Mouse (Mus musculus) limb, embryonic 13.5 days (tissue): ENCODE results near the gene Gm37240. TPM values are rescaled to one million over a fixed set of nuclear protein-coding genes. Genes with fewer than 3 reads are reported as not detected.

Experiments used
- ATAC-seq: fragments of 200-750 bp; cut with Nextera tagmentation; 2 replicates; pipeline ENCODE4 v1.8.0; 2017; ENCODE audit warnings: low read depth, moderate number of reproducible peaks, moderate TSS enrichment; ENCODE audit not compliant: low FRiP score
- H3K27ac ChIP-seq: fragments of 300-500 bp; sonication (generic); 2 replicates; pipeline ENCODE4 v1.5.1; 2015; ENCODE audit warnings: inconsistent platforms, mild to moderate bottlenecking, moderate library complexity
- H3K27me3 ChIP-seq: fragments of 300-500 bp; sonication (generic); 2 replicates; pipeline ENCODE4 v1.6.1; 2015; ENCODE audit warnings: mild to moderate bottlenecking, inconsistent platforms
- H3K36me3 ChIP-seq: fragments of 300-500 bp; sonication (generic); 2 replicates; pipeline ENCODE4 v1.6.1; 2015; ENCODE audit warnings: inconsistent platforms, mild to moderate bottlenecking, moderate library complexity
- H3K4me1 ChIP-seq: fragments of 300-500 bp; sonication (generic); 2 replicates; pipeline ENCODE4 v1.6.1; 2015; ENCODE audit warnings: inconsistent platforms
- H3K4me2 ChIP-seq: fragments of 300-500 bp; sonication (generic); replicated peaks from 2 replicates; pipeline ENCODE4 v1.6.1; 2015; ENCODE audit warnings: inconsistent platforms, mild to moderate bottlenecking, moderate library complexity
- H3K4me3 ChIP-seq: fragments of 300-500 bp; sonication (generic); 2 replicates; pipeline ENCODE4 v1.5.1; 2015; ENCODE audit warnings: moderate library complexity, mild to moderate bottlenecking, inconsistent platforms
- H3K9ac ChIP-seq: fragments of 300-500 bp; sonication (generic); 2 replicates; pipeline ENCODE4 v1.6.1; 2015; ENCODE audit warnings: mild to moderate bottlenecking, inconsistent platforms
- H3K9me3 ChIP-seq: fragments of 300-500 bp; sonication (generic); 2 replicates; pipeline ENCODE4 v1.6.1; 2016; ENCODE audit warnings: inconsistent platforms
- WGBS: fragments of 180-500 bp; shearing (Covaris S2); methylation state at CpG from one replicate; pipeline ENCODE4 v1.1.7; 2015; 5-methylcytosine and 5-hydroxymethylcytosine counted together
- polyA plus RNA-seq: library from polyadenylated mRNA; unstranded; fragments of >200 nt; fragmentation: Nextera tagmentation; extraction: Ambion mirVana; gene quantifications from 2 replicates; pipeline ENCODE4 v1.2.1, GENCODE M21; 2015

Gene Gm37240
- polyA plus RNA-seq, 1 experiment from 2014 or later = 6.1 TPM

DNA sequence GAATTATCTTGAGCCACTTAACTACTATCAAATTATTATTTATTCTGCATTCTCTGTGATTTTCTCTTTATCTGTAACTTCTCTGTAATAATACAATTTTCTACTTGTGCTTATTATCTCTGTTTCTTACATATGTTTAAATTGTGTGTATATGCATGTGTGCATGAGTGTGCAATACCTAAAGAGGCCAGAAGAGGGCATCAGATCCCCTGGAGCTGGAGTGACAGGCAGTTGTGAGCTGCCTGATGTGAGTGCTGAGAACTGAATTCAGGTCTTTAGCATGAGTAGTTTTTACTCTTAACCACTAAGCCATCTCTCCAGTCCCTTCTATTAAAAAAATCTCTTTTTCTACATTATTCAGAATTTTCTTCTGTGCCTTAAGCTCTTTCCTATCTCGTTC, 406.7 kb downstream of the Gm37240 start:
- no peak overlapping the region for H3K9ac ChIP-seq
- H3K9me3 ChIP-seq = no peaks in the 10 kb centered on the region
- no peaks in the 10 kb centered on the region for H3K36me3 ChIP-seq
- no peak overlapping the region for H3K4me3 ChIP-seq
- no peaks in the 10 kb centered on the region for H3K27me3 ChIP-seq
- no peak for ATAC-seq
- H3K4me1 ChIP-seq = no peaks in the 10 kb centered on the region
- no peak overlapping the region for H3K27ac ChIP-seq
- 87% methylated on average over 1 of the region's 1 CpGs for WGBS
- no peak overlapping the region for H3K4me2 ChIP-seq

DNA sequence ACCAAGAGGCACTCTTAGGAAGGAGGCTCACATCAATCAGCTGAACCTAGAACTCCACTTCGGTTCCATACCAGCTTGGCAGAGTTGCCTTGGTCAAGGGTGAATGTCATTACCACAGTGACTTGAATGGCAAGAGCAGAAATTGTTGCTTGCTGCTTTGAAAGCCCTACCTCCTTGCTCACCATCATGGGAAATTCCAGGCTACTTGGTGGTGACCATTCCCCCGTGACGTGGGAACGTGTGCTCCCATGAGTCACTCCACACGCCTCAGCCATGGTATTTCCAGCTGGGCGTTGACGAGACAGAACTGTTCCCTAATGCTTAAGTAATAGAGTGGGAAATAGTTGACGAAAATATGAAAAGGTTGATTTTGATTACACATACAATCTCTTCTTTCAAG, 408.6 kb downstream of the Gm37240 start:
- no peak for ATAC-seq
- WGBS = 83% methylated on average over 8 of the region's 8 CpGs
- H3K9ac ChIP-seq = no peak overlapping the region
- H3K27ac ChIP-seq = no peak overlapping the region
- H3K4me3 ChIP-seq = no peak overlapping the region
- no peaks in the 10 kb centered on the region for H3K9me3 ChIP-seq
- no peaks in the 10 kb centered on the region for H3K27me3 ChIP-seq
- no peak overlapping the region for H3K4me2 ChIP-seq
- no peaks in the 10 kb centered on the region for H3K4me1 ChIP-seq
- H3K36me3 ChIP-seq = no peaks in the 10 kb centered on the region

DNA sequence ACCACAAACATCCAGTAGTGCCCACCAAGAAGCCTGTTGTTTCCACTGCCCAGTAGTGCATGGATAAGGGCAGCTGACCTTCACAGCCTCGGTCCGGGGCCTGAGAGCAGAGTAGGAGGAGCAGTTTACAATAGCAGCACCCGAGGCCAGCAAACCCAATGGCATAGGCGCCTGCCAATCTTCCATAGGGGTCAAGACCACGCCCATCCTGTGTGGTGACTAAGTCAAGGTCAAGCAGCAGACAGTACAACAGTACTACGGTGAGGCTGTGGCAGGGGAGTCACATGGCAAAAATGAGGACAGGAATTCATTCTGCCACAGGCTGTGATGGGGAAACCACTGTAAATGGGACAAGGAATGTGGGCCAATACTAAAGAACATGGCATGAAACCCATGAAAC, 417.6 kb downstream of the Gm37240 start:
- Histone ChIP-seq H3K27me3 (no peaks in the 10 kb centered on the region), H3K4me1 (no peaks in the 10 kb centered on the region), H3K9ac (no peak overlapping the region), H3K27ac (no peak overlapping the region), H3K9me3 (no peaks in the 10 kb centered on the region), H3K4me2 (no peak overlapping the region), H3K4me3 (no peak overlapping the region), H3K36me3 (no peaks in the 10 kb centered on the region)
- ATAC-seq = no peak
- 82% methylated on average over 6 of the region's 6 CpGs for WGBS

DNA sequence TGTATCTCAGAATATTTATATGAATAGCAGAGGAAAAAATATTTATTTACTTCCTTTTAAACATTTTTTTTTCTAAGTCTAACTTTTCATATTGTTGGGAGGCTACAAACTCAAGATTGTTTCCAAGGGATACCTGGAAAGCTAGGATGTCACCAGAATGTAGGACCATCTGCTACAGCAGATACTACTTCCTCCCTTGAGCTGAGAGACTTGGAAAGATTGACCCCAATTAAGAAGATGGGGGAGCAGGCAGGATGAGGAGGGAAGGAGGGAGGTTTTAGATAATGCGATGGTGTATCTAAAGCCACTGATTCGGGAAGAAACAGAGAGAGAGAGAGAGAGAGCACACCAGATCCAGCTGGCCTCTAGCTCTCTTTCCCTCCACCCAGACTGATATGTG, 418.3 kb downstream of the Gm37240 start:
- Histone ChIP-seq H3K27ac (no peak overlapping the region), H3K4me2 (no peak overlapping the region), H3K9ac (no peak overlapping the region), H3K36me3 (no peaks in the 10 kb centered on the region), H3K27me3 (no peaks in the 10 kb centered on the region), H3K4me3 (no peak overlapping the region), H3K4me1 (no peaks in the 10 kb centered on the region), H3K9me3 (no peaks in the 10 kb centered on the region)
- ATAC-seq = no peak
- WGBS = 86% methylated on average over 2 of the region's 2 CpGs

DNA sequence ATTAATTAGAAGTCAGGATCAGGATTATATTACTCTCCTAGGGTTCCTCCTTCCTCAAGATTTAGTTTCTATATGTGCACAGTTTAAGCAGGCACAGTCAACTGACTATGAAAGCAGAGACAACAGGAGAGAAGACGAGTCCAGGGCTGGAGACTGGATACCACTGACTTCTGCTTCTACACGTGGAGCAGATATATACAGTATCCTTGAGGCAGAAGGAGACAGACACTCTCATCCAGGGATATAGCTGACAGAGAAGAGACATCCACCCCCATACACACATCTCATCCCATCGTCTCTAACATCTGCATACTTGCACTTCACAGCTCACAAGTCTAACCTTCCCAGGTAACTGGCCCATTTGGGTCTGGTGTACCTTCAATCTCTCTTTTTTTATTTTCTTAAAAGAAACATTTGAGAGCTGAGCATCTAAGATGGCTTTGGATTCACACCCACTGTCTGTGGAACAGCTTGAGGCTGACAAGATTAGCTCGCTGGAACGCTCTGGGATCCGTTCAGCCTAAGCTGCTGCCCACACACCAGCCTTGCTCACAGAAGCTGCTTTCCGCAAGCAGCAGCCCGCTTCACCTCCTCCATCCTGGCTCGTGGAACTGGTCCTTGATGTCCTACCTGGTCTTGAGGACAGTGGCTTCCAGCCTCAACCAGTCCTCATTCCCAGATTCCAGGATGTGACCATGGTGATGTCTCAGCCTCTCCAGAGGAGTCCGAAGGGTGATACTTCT, 421.9 kb downstream of the Gm37240 start:
- H3K4me2 ChIP-seq = no peak overlapping the region
- H3K27ac ChIP-seq = no peak overlapping the region
- H3K9ac ChIP-seq = no peak overlapping the region
- no peaks in the 10 kb centered on the region for H3K36me3 ChIP-seq
- ATAC-seq = no peak
- no peaks in the 10 kb centered on the region for H3K27me3 ChIP-seq
- H3K9me3 ChIP-seq = no peaks in the 10 kb centered on the region
- H3K4me1 ChIP-seq = no peaks in the 10 kb centered on the region
- WGBS = 82% methylated on average over 10 of the region's 10 CpGs
- H3K4me3 ChIP-seq = no peak overlapping the region

DNA sequence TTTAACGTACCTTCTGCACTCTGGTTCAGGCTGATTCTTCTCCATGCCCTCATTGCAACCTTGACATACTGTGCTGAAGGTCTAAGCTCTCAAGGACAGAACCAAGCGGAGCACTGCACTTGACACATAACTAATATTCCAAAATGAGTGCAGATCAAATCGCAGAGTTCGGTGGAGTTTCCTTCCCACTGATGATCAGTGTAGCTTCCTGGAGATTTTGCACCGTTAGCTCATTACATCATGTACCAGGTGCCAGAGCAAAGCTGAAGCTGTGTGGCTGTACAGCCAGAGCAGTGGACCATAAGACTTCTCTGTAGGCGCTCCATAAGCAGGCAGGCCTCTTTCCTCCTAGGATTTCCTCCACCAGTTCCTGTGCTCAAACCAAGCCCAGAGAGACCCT, 427.3 kb downstream of the Gm37240 start:
- Histone ChIP-seq H3K4me2 (no peak overlapping the region), H3K4me1 (no peaks in the 10 kb centered on the region), H3K9ac (no peak overlapping the region), H3K27me3 (no peaks in the 10 kb centered on the region), H3K36me3 (no peaks in the 10 kb centered on the region), H3K4me3 (no peak overlapping the region), H3K9me3 (no peaks in the 10 kb centered on the region), H3K27ac (no peak overlapping the region)
- no peak for ATAC-seq
- WGBS = 85% methylated on average over 6 of the region's 6 CpGs

DNA sequence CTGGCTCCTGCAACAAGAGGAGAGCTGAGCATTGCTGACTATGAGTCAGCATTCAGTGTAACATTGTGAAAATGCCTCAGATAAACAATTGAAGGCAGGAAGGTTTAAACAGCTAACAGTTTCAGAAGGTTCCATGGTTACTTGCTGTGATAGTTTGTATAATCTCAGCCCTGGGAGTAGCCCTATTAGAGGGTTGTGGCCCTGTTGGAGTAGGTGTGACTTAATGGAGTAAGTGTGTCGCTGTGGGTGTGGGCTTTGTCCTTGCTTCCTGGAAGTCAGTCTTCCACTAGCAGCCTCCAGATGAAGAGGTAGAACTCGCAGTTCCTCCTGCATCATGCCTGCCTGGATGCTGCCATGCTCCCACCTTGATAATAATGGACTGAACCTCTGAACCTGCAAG, 430.3 kb downstream of the Gm37240 start:
- no peak overlapping the region for H3K4me2 ChIP-seq
- no peaks in the 10 kb centered on the region for H3K9me3 ChIP-seq
- 90% methylated on average over 2 of the region's 2 CpGs for WGBS
- H3K4me1 ChIP-seq = no peaks in the 10 kb centered on the region
- no peak overlapping the region for H3K9ac ChIP-seq
- H3K27me3 ChIP-seq = no peaks in the 10 kb centered on the region
- H3K27ac ChIP-seq = no peak overlapping the region
- no peak overlapping the region for H3K4me3 ChIP-seq
- H3K36me3 ChIP-seq = no peaks in the 10 kb centered on the region
- no peak for ATAC-seq

DNA sequence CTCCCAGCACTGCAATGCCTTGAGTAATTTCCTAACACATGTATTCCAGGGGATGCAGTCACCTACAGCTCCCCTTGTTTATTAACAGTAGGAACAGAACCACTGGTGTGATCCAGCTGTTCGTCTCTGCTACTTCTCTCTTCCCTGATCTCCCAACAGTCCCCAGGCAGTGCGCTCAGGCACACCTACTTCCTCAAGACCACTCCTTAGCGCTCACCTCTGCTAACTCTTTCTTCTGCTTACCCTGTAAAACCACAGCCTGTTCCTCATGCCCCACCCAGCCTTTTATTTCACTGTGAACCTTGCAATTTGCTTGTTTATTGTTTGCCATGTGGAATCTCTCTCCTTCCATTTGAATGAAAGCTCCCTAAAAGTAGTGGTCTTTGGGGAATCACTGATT, 431.9 kb downstream of the Gm37240 start:
- Histone ChIP-seq H3K4me3 (no peak overlapping the region), H3K27ac (no peak overlapping the region), H3K27me3 (no peaks in the 10 kb centered on the region), H3K4me1 (no peaks in the 10 kb centered on the region), H3K4me2 (no peak overlapping the region), H3K9me3 (no peaks in the 10 kb centered on the region), H3K36me3 (no peaks in the 10 kb centered on the region), H3K9ac (no peak overlapping the region)
- ATAC-seq = no peak
- 55% methylated on average over 3 of the region's 3 CpGs for WGBS

DNA sequence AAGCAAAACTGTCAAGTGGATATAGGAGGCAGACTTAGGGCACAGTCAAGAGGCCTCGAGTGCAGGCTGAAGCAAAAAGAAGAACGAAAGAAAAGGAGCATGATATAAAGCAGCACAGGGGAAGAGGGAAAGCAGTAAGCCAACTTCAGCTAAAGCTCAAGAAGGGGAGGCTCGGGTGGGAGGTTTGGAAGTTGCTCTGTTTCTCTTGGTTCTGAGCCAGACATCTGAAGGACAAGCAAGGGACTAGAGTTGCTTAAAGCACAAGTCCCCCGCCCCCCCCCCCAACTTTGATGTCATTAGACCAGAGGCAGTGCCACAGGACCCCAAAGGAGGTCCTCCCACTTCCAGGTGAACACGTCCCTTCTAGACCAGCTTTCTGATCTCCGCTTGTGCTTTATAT, 433.3 kb downstream of the Gm37240 start:
- Histone ChIP-seq H3K9me3 (no peaks in the 10 kb centered on the region), H3K27me3 (no peaks in the 10 kb centered on the region), H3K4me2 (no peak overlapping the region), H3K4me3 (no peak overlapping the region), H3K36me3 (no peaks in the 10 kb centered on the region), H3K9ac (no peak overlapping the region), H3K4me1 (no peaks in the 10 kb centered on the region), H3K27ac (no peak overlapping the region)
- 76% methylated on average over 6 of the region's 6 CpGs for WGBS
- ATAC-seq = no peak

DNA sequence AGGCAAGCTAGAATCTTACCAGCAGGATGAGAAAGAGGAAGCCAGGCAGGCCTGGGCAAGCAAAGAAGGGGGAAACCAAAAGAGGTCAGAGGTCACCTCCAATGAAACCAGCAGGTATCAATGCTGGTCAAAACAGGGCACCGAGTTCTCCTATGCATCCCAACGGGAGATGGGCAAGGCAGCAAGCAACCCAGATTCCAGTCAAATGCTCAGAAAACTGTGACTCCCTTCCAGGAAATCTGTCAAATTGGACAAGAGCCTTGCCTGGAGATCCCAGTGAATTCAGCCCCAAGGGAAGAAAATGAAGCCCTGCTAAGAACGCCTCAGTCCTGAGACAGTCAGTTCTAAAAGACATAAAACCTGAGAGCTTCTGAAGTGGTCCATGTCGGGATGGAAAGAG, 437.9 kb downstream of the Gm37240 start:
- Histone ChIP-seq H3K9me3 (no peaks in the 10 kb centered on the region), H3K36me3 (no peaks in the 10 kb centered on the region), H3K9ac (no peak overlapping the region), H3K4me1 (no peaks in the 10 kb centered on the region), H3K27ac (no peak overlapping the region), H3K4me3 (no peak overlapping the region), H3K4me2 (no peak overlapping the region), H3K27me3 (no peaks in the 10 kb centered on the region)
- no peak for ATAC-seq
- 56% methylated on average over 4 of the region's 4 CpGs for WGBS

DNA sequence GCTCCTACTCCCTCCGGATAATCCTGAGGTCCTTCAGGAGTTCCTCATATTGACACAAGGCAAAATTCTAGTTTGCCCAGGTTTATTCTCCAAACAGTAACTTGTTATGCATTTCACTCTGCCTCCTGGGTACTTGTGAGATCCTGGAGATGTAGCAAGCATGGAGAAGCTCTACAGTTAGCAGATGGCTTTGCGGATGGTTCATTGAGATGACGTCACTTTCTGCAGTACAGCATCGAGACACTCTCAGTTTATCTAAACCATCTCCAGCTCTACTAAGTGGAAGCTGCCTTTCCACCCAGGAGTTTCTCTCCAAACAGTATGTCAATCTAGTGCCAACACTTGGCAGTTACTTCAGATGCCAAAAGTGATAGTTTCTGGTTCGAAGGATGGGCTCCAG, 444.5 kb downstream of the Gm37240 start:
- no peaks in the 10 kb centered on the region for H3K4me1 ChIP-seq
- H3K4me2 ChIP-seq = no peak overlapping the region
- ATAC-seq = no peak
- no peak overlapping the region for H3K9ac ChIP-seq
- H3K27ac ChIP-seq = no peak overlapping the region
- no peaks in the 10 kb centered on the region for H3K36me3 ChIP-seq
- H3K27me3 ChIP-seq = no peaks in the 10 kb centered on the region; the same call in 1 of the 2 replicates
- no peaks in the 10 kb centered on the region for H3K9me3 ChIP-seq
- 94% methylated on average over 5 of the region's 5 CpGs for WGBS
- no peak overlapping the region for H3K4me3 ChIP-seq

DNA sequence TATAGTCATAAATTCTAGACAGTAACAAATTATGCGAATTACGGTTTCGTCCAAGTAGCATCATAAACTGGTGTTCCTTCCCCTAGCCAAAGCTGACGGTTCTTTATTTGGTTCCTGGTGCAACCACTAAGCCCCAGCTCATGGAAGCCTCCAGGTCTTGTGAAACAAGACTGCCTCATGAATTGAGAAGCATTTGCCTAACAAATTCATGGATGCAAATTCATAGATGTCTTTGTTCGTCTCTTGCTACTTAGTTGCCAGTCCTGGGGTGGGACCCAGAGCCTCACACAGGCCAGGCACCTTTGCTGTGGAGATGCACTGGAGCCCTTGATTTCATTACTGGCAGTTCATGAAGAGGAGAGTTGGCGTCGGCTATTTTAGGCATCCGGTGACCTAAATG, 445.1 kb downstream of the Gm37240 start:
- H3K27me3 ChIP-seq = no peaks in the 10 kb centered on the region; the same call in 1 of the 2 replicates
- H3K27ac ChIP-seq = no peak overlapping the region
- no peaks in the 10 kb centered on the region for H3K36me3 ChIP-seq
- no peaks in the 10 kb centered on the region for H3K9me3 ChIP-seq
- ATAC-seq = no peak
- H3K4me1 ChIP-seq = no peaks in the 10 kb centered on the region
- H3K4me2 ChIP-seq = no peak overlapping the region
- no peak overlapping the region for H3K4me3 ChIP-seq
- no peak overlapping the region for H3K9ac ChIP-seq
- 91% methylated on average over 8 of the region's 8 CpGs for WGBS

DNA sequence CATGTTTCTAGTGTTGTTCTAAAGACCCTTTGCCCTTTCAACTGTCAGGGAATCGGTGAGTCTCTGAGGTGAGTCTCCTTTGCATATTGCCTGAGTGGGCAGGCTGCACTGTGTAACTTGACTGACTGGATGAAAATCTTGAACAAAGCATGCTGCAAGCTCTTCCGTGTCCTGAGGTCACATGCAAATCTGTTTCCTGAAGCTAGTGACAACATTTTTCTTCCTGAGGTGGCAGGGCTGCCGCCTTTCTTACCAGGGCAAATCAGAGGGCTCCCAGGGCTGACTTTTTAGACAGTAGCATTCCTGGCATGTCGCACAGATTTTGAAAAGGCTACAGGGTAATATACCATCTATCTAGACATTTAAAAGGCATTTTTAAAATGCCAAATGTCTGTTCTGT, 451.9 kb downstream of the Gm37240 start:
- Histone ChIP-seq H3K4me1 (no peaks in the 10 kb centered on the region), H3K27ac (no peak overlapping the region), H3K27me3 (no peaks in the 10 kb centered on the region; the same call in 1 of the 2 replicates), H3K36me3 (no peaks in the 10 kb centered on the region), H3K9me3 (no peaks in the 10 kb centered on the region), H3K9ac (no peak overlapping the region), H3K4me3 (no peak overlapping the region), H3K4me2 (no peak overlapping the region)
- no peak for ATAC-seq
- 57% methylated on average over 4 of the region's 4 CpGs for WGBS
